Mouse (Mus musculus) cerebellum, postnatal 36 days (tissue): ENCODE measurements at regions not wholly inside any gene's neighbourhood (a gene's known extent, or its start where the extent isn't known, plus 50 kb on each side); places are given as distances from the start of the nearest gene placed in this dataset.

Source experiments
- DNase-seq, 2 experiments: peaks; one replicate each; pipeline ENCODE4 v3.0.0; 2021 to 2022; ENCODE audit warnings: mixed read lengths in 2 of 2

DNA sequence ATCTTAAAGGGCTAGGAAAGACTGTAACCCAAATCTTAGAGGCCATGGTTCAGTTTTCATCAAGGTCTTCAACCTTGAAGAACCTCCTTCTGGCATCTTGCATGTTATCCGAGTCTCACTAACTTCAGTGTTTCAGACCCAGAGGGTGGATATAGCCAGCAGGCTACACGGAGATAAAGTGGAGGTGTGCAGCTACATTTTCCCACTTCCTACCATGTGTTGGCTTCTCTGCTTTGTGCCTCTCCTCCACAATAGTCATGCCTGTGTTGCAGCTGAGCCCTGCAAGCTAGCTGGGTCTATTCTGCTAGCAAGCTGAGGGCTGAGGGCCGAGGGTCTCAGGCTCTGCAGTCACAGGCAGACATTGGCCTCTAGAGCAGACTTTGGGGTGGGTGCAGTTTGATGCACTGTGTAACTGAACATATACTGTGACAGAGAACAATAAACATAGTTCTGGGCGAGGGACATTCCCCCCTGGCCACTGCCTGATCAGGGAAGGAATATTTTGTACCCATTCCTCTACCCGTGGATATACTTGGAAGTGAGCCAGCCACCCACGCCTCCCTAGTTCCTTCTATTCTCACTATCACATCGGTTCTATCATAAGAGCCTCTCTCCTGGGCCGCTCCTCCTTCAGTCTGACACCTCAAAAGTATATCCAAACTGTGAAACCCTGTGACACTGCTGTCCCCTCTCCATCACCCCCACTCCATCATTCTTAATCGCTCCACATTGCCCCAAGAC is 152.6 kb upstream of the Mycn start:
- DNase-seq = no peak

- DNase-seq = no peak
Measured at GRCm38 (mm10) chr12:13085951-13086350, 144.2 kb upstream of the Mycn start.

GRCm38 (mm10) chr12:13085484-13085883 is 143.8 kb upstream of the Mycn start:
- no peak for DNase-seq

- DNase-seq = peak; percentile 6 to 12
Measured at GRCm38 (mm10) chr12:13083337-13084054, 141.8 kb upstream of the Mycn start.

DNA sequence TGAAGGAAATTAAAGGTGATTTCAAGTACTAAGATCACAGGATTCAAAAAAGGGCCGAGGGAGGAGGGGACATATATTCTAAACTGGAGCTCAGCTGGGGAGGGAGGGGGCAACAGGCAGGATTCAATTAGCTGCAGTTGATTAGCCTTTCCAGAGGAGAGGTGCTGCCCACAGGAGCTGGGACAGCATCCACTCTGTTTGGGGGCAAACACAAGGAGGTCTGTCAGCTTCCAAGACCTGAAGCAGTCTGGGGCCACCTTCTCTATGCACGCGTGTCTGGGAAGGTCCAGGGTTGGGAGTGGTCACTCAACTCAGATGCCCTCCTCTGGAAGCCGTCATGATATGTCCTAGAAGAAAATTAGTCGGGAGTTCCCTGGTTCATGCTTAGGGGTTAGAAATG is 139.1 kb upstream of the Mycn start:
- no peak for DNase-seq

DNA sequence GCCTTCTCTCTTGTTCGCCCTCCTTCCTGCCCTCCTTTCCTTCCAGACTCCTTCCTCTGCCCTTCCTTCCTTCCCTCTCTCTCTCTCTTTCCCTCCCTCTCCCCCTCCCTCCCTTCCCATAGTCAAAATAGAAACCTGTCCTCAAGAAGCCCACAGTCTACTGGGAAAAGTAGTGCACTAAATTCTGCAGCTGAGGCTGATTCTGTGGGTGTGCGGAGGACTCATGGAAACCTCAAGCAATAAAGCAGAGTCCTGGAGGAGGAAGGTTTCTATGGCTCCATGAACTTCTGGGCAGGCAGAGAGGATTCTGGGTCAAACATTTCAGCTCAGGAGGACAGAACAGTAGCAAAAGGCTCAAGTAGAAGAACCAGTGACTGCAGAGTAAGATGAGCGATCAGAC is 138.1 kb upstream of the Mycn start:
- DNase-seq = no peak

DNA sequence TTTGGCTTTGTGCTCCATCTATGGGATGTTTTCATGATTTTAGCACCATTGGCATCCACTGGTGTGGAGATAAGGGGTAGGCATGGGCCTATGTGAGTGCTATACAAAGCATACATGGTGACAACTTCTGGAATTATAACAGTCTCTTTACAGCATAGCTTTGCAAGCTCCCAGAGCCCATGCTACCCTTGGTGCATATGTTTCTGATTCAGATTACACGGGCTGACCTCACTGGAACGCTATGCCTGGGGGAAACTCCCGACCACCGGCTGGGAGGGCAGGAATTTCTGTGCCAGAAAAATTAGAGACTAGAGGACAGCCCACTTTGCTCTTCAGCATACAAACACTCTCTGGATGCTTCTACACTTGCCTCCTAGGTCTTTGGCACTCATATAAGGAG is 136.0 kb upstream of the Mycn start:
- DNase-seq = no peak

GRCm38 (mm10) chr12:13076699-13077287 is 135.1 kb upstream of the Mycn start:
- no peak for DNase-seq

GRCm38 (mm10) chr12:13073126-13073886 is 131.6 kb upstream of the Mycn start:
- no peak for DNase-seq

GRCm38 (mm10) chr12:13067295-13067694 is 125.6 kb upstream of the Mycn start:
- DNase-seq = no peak

- no peak for DNase-seq
Measured at GRCm38 (mm10) chr12:13066604-13067181, 125.0 kb upstream of the Mycn start.

DNA sequence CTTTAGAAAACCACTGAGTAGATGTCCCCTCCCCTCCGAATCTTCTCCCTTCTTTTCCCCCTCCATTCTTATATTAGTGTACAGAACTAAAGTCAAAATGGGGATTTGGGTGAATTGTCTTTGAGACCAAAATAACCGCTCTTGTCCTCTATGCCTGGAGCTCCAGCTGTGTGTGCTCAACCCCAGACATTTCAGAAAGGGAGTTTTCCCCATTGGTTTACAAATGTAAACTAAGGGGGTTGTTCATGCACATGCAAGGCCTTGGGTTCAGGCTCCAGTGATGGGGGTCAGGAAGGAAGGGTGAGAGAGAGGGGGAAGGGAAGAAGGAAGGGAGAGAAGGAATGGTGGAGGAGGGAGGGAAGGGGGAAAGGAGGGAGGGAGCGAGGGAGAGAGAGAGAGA is 117.8 kb upstream of the Mycn start:
- DNase-seq = no peak

GRCm38 (mm10) chr12:13056246-13056645 is 114.5 kb upstream of the Mycn start:
- no peak for DNase-seq

GRCm38 (mm10) chr12:13054611-13055010 is 112.9 kb upstream of the Mycn start:
- no peak for DNase-seq

- no peak for DNase-seq
Measured at GRCm38 (mm10) chr12:13053746-13054145, 112.0 kb upstream of the Mycn start.

DNA sequence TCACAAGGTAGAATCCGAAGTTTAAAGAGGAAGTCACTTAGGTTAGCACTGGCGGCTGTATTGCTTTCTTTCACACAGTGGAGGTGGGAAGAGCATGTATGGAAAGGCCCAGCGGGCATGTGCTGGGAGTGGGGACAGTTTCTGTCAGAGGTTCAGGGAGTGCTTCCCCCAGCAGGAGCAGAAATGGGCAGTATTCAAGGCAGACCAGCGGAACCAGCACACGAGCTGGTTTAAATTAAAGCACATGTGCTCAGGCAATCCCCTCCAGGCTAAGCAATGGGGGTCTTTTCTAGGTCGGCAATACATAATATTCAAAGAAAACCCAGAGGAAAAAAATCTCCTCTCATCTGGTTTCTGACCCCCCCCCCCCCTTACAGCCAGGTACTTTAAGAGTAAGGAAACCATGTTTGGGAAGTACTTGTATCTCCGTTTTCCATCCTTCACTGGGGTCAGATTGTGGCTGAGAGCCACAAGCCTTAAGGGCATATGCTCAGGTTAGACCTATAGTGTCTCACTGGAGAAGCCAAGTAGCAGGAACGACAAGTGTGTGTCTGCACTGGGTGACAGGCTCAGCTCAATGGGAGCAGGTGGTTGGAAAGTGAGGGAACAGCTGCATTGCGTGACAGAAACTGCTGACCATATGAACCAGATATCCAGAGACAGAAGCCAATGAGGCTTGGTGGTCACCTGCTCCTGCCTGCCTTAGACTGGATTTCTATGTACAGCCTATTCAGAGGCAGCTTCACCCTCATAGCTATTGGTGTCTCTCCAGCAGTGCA is 111.3 kb upstream of the Mycn start:
- DNase-seq = no peak

GRCm38 (mm10) chr12:13052164-13052563 is 110.5 kb upstream of the Mycn start:
- DNase-seq = no peak

DNA sequence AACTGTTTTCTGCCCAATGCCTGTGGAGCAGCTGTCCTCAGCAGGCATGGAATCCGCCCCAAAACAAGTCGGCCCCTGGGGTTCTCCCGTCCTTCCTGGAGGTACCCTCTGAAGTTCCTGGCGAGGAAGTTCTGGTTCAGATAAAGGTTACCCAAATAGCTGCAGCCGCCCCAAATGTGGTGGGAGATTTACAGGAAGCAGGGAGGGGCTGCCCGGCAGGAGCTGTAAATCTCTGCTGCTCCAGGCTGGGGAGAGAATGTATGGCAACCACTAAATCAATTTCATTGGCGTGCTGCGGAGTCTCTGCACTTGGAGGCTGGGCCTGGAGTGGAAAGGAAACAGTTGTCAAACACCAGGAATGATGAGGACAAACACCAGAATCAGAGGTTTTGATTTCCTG is 107.9 kb upstream of the Mycn start:
- no peak for DNase-seq

DNA sequence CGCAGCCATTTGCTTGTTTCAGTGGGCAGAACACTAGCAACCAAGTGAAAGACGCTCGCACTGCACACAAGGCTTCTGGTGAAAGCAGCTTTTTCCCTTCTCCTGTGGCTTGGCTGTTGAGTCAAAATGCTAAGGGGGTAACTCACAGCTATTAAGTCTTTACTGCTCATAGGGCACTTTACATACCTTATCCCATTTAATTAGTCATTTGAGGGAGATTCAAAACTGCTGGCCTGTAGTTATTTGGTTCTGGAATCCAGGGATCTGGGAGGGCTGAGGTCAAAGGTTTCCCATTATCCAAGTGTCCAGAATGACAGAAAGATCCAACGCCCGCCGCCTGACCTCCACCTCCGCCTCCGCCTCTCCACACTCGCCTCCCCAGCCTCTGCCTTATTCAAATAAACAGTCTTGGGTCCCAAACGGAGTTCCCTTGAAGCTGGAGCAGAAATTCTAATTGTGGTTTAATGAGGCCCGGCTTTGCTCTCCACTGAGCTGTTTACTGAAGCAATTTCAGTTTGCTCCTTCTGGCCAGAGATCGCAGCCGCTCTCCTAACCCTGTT is 106.5 kb upstream of the Mycn start:
- no peak for DNase-seq

DNA sequence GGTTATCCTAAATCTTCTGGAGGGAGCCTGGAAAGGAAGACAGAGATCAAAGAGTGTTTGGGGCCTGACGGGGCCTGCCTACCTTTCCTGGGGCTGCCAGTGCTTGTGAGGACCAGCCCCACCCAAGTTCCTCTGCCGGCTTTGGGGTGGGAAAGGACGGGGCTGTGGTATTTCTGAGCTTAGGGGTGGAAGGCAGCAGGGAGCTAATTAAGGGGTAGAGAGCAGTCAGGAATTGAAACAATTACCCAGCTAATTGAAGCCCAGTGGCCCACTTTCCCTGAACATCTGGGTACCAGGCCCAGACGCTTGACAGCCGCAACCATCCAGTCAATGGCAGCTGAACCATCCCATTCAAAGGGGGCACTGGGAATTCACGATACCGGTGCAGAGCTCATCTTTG is 101.2 kb upstream of the Mycn start:
- DNase-seq = no peak

- DNase-seq = no peak
Measured at GRCm38 (mm10) chr12:13035108-13035741, 93.5 kb upstream of the Mycn start.
